Mouse (Mus musculus) inflammation-experienced regulatory T-cells, adult 6 months (primary cell): ENCODE data around the gene Fas. TPM values are rescaled to one million over a fixed set of nuclear protein-coding genes. Genes with fewer than 3 reads are reported as not detected.

Experiments
- ATAC-seq: one replicate; pipeline ENCODE4 v1.8.0; 2017
- polyA plus RNA-seq, 3 experiments: library from polyadenylated mRNA; unstranded; fragments of 100-300 nt; shearing (Covaris generic); gene quantifications; one replicate each; pipeline ENCODE4 v1.2.1; 2017

The Fas gene
- polyA plus RNA-seq, 3 experiments from 2014 or later = 124 to 144 (median 139) TPM

- ATAC-seq = no peak
Observed at GRCm38 (mm10) chr19:34284383-34284782, 6.1 kb upstream of the Fas start.

- no peak for ATAC-seq
Observed at GRCm38 (mm10) chr19:34284826-34285225, 5.6 kb upstream of the Fas start.

GRCm38 (mm10) chr19:34287221-34287620 is 3.2 kb upstream of the Fas start:
- ATAC-seq = peak; percentile 49

- ATAC-seq = peak; percentile 19
Observed at GRCm38 (mm10) chr19:34287656-34288415, 2.6 kb upstream of the Fas start.

GRCm38 (mm10) chr19:34288696-34289095 is 1.8 kb upstream of the Fas start:
- no peak for ATAC-seq

GRCm38 (mm10) chr19:34290872-34291341 is 441 bp downstream of the Fas start:
- no peak for ATAC-seq

GRCm38 (mm10) chr19:34291379-34291778 is 913 bp downstream of the Fas start:
- no peak for ATAC-seq

GRCm38 (mm10) chr19:34291956-34292355 is 1.5 kb downstream of the Fas start:
- no peak for ATAC-seq

- ATAC-seq = no peak
Observed at GRCm38 (mm10) chr19:34292701-34293100, 2.2 kb downstream of the Fas start.

- no peak for ATAC-seq
Observed at GRCm38 (mm10) chr19:34293376-34293947, 3.0 kb downstream of the Fas start.

- no peak for ATAC-seq
Observed at GRCm38 (mm10) chr19:34295442-34295841, 5.0 kb downstream of the Fas start.

GRCm38 (mm10) chr19:34298531-34298930 is 8.1 kb downstream of the Fas start:
- no peak for ATAC-seq

GRCm38 (mm10) chr19:34299229-34299628 is 8.8 kb downstream of the Fas start:
- ATAC-seq = peak; percentile 70

- ATAC-seq = no peak
Observed at GRCm38 (mm10) chr19:34300430-34300829, 10.0 kb downstream of the Fas start.

- ATAC-seq = no peak
Observed at GRCm38 (mm10) chr19:34304917-34305316, 14.5 kb downstream of the Fas start.

- ATAC-seq = peak; percentile 87
Observed at GRCm38 (mm10) chr19:34306794-34307193, 16.3 kb downstream of the Fas start.

GRCm38 (mm10) chr19:34312151-34312728 is 21.8 kb downstream of the Fas start:
- ATAC-seq = no peak

GRCm38 (mm10) chr19:34328051-34328450 is 37.6 kb downstream of the Fas start:
- ATAC-seq = no peak

GRCm38 (mm10) chr19:34334300-34334699 is 43.8 kb downstream of the Fas start:
- ATAC-seq = peak; percentile 80

- ATAC-seq = no peak
Observed at GRCm38 (mm10) chr19:34344702-34345101, 54.2 kb downstream of the Fas start.

GRCm38 (mm10) chr19:34345616-34346267 is 55.3 kb downstream of the Fas start:
- no peak for ATAC-seq

GRCm38 (mm10) chr19:34353291-34353805 is 62.9 kb downstream of the Fas start:
- no peak for ATAC-seq

GRCm38 (mm10) chr19:34362639-34363038 is 72.2 kb downstream of the Fas start:
- no peak for ATAC-seq
